Comparison of ENCODE assay signal across 26 mouse cellular contexts in genomic region chr2:72749495-72749894, GRCm38 (mm10).
"Had no signal": no experiment of that assay in that cellular context is flagged by ENCODE, and none has a peak within 500 bp of the region (broad histone marks: within the 10 kb centered on the region; RNA-seq: fewer than 3 reads in every experiment).

No protein-coding gene starts in this region.

- H3K4me2 ChIP-seq: heart, embryonic 11.5 days; heart, embryonic 13.5 days; heart, embryonic 15.5 days; hindbrain, embryonic 13.5 days; hindbrain, embryonic 15.5 days; kidney, embryonic 15.5 days; limb, embryonic 13.5 days; limb, embryonic 15.5 days; liver, embryonic 12.5 days had no signal

- H3K27me3 ChIP-seq: heart, embryonic 13.5 days; heart, embryonic 15.5 days; hindbrain, embryonic 13.5 days; hindbrain, embryonic 15.5 days; kidney, embryonic 15.5 days; limb, embryonic 13.5 days; limb, embryonic 15.5 days; liver, embryonic 12.5 days had no signal

- ATAC-seq: hindbrain, postnatal 0 days; intestine, embryonic 16.5 days; liver, embryonic 12.5 days had no signal

- DNase-seq: gastrocnemius, postnatal 14 days; gastrocnemius, postnatal 36 days; heart, adult 18-20 months; heart, postnatal 14 days; heart, postnatal 36 days; kidney, adult 11 months; kidney, adult 2 months; kidney, adult 9 months; kidney, postnatal 14 days; kidney, postnatal 36 days; layer of hippocampus, adult 9-11 months; layer of hippocampus, postnatal 36 days; left cerebral cortex, postnatal 4 days had no signal

- H3K4me3 ChIP-seq: heart, embryonic 13.5 days; heart, embryonic 15.5 days; hindbrain, embryonic 13.5 days; hindbrain, embryonic 15.5 days; kidney, embryonic 15.5 days; limb, embryonic 13.5 days; limb, embryonic 15.5 days; liver, embryonic 12.5 days had no signal

- H3K9ac ChIP-seq: heart, embryonic 13.5 days; heart, embryonic 15.5 days; hindbrain, embryonic 13.5 days; hindbrain, embryonic 15.5 days; kidney, embryonic 15.5 days; limb, embryonic 13.5 days; limb, embryonic 15.5 days; liver, embryonic 12.5 days; liver, embryonic 14.5 days had no signal

- H3K9me3 ChIP-seq: heart, embryonic 15.5 days; hindbrain, embryonic 13.5 days; hindbrain, embryonic 15.5 days; kidney, embryonic 15.5 days; limb, embryonic 13.5 days; limb, embryonic 15.5 days; liver, embryonic 12.5 days had no signal

- H3K27ac ChIP-seq: heart, embryonic 13.5 days; heart, embryonic 15.5 days; hindbrain, embryonic 13.5 days; hindbrain, embryonic 15.5 days; hindbrain, postnatal 0 days; kidney, embryonic 15.5 days; kidney, postnatal 0 days; limb, embryonic 13.5 days; limb, embryonic 15.5 days; liver, embryonic 12.5 days; liver, embryonic 14.5 days had no signal

- H3K36me3 ChIP-seq: heart, embryonic 13.5 days; heart, embryonic 15.5 days; hindbrain, embryonic 13.5 days; hindbrain, embryonic 15.5 days; kidney, embryonic 15.5 days; limb, embryonic 13.5 days; limb, embryonic 15.5 days; liver, embryonic 12.5 days had no signal
